ENCODE assay signal across 14 mouse cellular contexts in genomic region chr15:32021009-32021602, GRCm38 (mm10).
DNase-seq lines count a peak whose midpoint lies in the region; ATAC-seq and TF ChIP-seq lines count a peak whose summit lies in the region.
"Had no signal": no experiment of that assay in that cellular context is flagged by ENCODE, and none has a peak within 500 bp of the region (broad histone marks: within the 10 kb centered on the region; RNA-seq: fewer than 3 reads in every experiment).

No protein-coding gene starts in this region.

- H3K4me2 ChIP-seq in heart, postnatal 0 days (ENCODE audit: low read depth, low read length): peak overlapping the region; percentile 44; the same call in 1 of the 2 replicates
- no peak overlapping the region for H3K4me2 ChIP-seq in lung, embryonic 15.5 days
- peak overlapping the region; percentile 37 for H3K4me2 ChIP-seq in stomach, postnatal 0 days (replicated peaks; ENCODE audit: low read depth)
- H3K4me2 ChIP-seq: embryonic facial prominence, embryonic 12.5 days; forebrain, embryonic 12.5 days had no signal

- DNase-seq in heart, postnatal 0 days (ENCODE audit: low spot score): no peak
- DNase-seq in heart, postnatal 4 days: no peak
- DNase-seq in lung, adult 18-20 months: no peak
- DNase-seq in kidney, postnatal 14 days: peak; percentile 30
- no peak for DNase-seq in stomach, postnatal 0 days (ENCODE audit: low spot score)
- DNase-seq in frontal cortex, adult 2 months (ENCODE audit: extremely low spot score in 1 of 2, low spot score in 1 of 2): no peak
- DNase-seq: cerebellum, postnatal 14 days had no signal

- no peaks in the 10 kb centered on the region for H3K36me3 ChIP-seq in heart, postnatal 0 days (replicated peaks; ENCODE audit: control insufficient read depth, insufficient read depth, low read length)
- H3K36me3 ChIP-seq in lung, embryonic 15.5 days: no peaks in the 10 kb centered on the region
- no peaks in the 10 kb centered on the region for H3K36me3 ChIP-seq in stomach, postnatal 0 days (ENCODE audit: control insufficient read depth, insufficient read depth, low read length)
- H3K36me3 ChIP-seq: embryonic facial prominence, embryonic 12.5 days; forebrain, embryonic 12.5 days; hindbrain, embryonic 10.5 days; midbrain, embryonic 10.5 days had no signal

- no peak for TF ChIP-seq CTCF in heart, postnatal 0 days (IDR thresholded peaks at IDR 0.05; ENCODE audit: low read depth)
- TF ChIP-seq CTCF in stomach, postnatal 0 days (IDR thresholded peaks at IDR 0.05; ENCODE audit: low read depth): no peak

- no peaks in the 10 kb centered on the region for H3K9me3 ChIP-seq in heart, postnatal 0 days (replicated peaks; ENCODE audit: control insufficient read depth, low read length)
- H3K9me3 ChIP-seq in lung, embryonic 15.5 days: no peaks in the 10 kb centered on the region
- H3K9me3 ChIP-seq in stomach, postnatal 0 days (ENCODE audit: control insufficient read depth, low read length): no peaks in the 10 kb centered on the region
- H3K9me3 ChIP-seq: embryonic facial prominence, embryonic 12.5 days; forebrain, embryonic 12.5 days; hindbrain, embryonic 10.5 days; midbrain, embryonic 10.5 days had no signal

- no peak overlapping the region for H3K4me3 ChIP-seq in heart, postnatal 0 days (ENCODE audit: low read depth, low read length)
- H3K4me3 ChIP-seq in lung, embryonic 15.5 days: no peak overlapping the region
- H3K4me3 ChIP-seq in stomach, postnatal 0 days (ENCODE audit: low read depth, low read length): no peak overlapping the region
- H3K4me3 ChIP-seq: embryonic facial prominence, embryonic 12.5 days; forebrain, embryonic 12.5 days; hindbrain, embryonic 10.5 days; midbrain, embryonic 10.5 days had no signal

- no peak for TF ChIP-seq EP300 in heart, postnatal 0 days (IDR thresholded peaks at IDR 0.05; ENCODE audit: low read depth)
- TF ChIP-seq EP300 in stomach, postnatal 0 days (optimal IDR thresholded peaks at IDR 0.05): no peak

- H3K27me3 ChIP-seq in heart, postnatal 0 days (ENCODE audit: control insufficient read depth, insufficient read depth, low read length): no peaks in the 10 kb centered on the region
- H3K27me3 ChIP-seq in lung, embryonic 15.5 days: no peaks in the 10 kb centered on the region
- no peaks in the 10 kb centered on the region for H3K27me3 ChIP-seq in stomach, postnatal 0 days (ENCODE audit: control insufficient read depth, insufficient read depth, low read length)
- H3K27me3 ChIP-seq: CH12.LX; embryonic facial prominence, embryonic 12.5 days; forebrain, embryonic 12.5 days had no signal

- no peak for ATAC-seq in heart, postnatal 0 days (ENCODE audit: insufficient read depth, low read depth)
- no peak for ATAC-seq in lung, embryonic 15.5 days (ENCODE audit: borderline replicate concordance, extremely low read depth, low FRiP score, low TSS enrichment)
- ATAC-seq in stomach, postnatal 0 days (ENCODE audit: low FRiP score, low TSS enrichment): no peak
- ATAC-seq: inflammation-experienced regulatory T-cells, adult 6 months had no signal

- H3K4me1 ChIP-seq in heart, postnatal 0 days (ENCODE audit: control insufficient read depth, insufficient read depth): no peaks in the 10 kb centered on the region
- peaks cover 8% of the 10 kb centered on the region for H3K4me1 ChIP-seq in lung, embryonic 15.5 days
- H3K4me1 ChIP-seq in stomach, postnatal 0 days (replicated peaks; ENCODE audit: control insufficient read depth, insufficient read depth): no peaks in the 10 kb centered on the region

- no peak overlapping the region for H3K9ac ChIP-seq in heart, postnatal 0 days (replicated peaks; ENCODE audit: low read depth, low read length)
- no peak overlapping the region for H3K9ac ChIP-seq in lung, embryonic 15.5 days
- H3K9ac ChIP-seq in stomach, postnatal 0 days (ENCODE audit: low read length): no peak overlapping the region
- H3K9ac ChIP-seq: embryonic facial prominence, embryonic 12.5 days; forebrain, embryonic 12.5 days had no signal

- 65% methylated on average over 5 of the region's 5 CpGs for WGBS in heart, postnatal 0 days
- WGBS in lung, embryonic 15.5 days: 44% methylated on average over 5 of the region's 5 CpGs
- WGBS in stomach, postnatal 0 days: 40% methylated on average over 5 of the region's 5 CpGs

- H3K27ac ChIP-seq in heart, postnatal 0 days (ENCODE audit: low read depth): no peak overlapping the region
- peak overlapping the region; percentile 30 for H3K27ac ChIP-seq in lung, embryonic 15.5 days
- H3K27ac ChIP-seq in stomach, postnatal 0 days (replicated peaks): no peak overlapping the region
- H3K27ac ChIP-seq: embryonic facial prominence, embryonic 12.5 days; forebrain, embryonic 12.5 days; hindbrain, embryonic 10.5 days; midbrain, embryonic 10.5 days had no signal
